Mouse (Mus musculus) cortical plate, adult 2 months (tissue): ENCODE results near the gene Wnt9a.

ENCODE experiments used
- CTCF ChIP-seq: fragments of 200-500 bp; IDR thresholded peaks from 2 replicates; pipeline ENCODE4 v1.5.1; 2011; ENCODE audit warnings: mild to moderate bottlenecking, control low read depth, low read length; ENCODE audit not compliant: insufficient read depth; ENCODE audit errors: extremely low read depth
- POLR2A ChIP-seq: fragments of 200-500 bp; IDR thresholded peaks from 2 replicates; pipeline ENCODE4 v1.6.1; 2011; ENCODE audit warnings: mild to moderate bottlenecking, low read length, control low read depth; ENCODE audit not compliant: insufficient read depth; ENCODE audit errors: extremely low read depth

GRCm38 (mm10) chr11:59306461-59307421 lies at the start of gene Wnt9a:
- TF ChIP-seq POLR2A: no peak
- TF ChIP-seq CTCF: no peak
